Mouse (Mus musculus) layer of hippocampus, adult 9-10 months (tissue): ENCODE measurements around the gene Tanc1.
"Not testable (repeated sequence)": the region's sequence is repeated elsewhere in the genome, so short reads cannot be mapped to it uniquely, and the experiment has no call there.

Experiments used
- DNase-seq: peaks from one replicate; pipeline ENCODE4 v3.0.0; 2022; ENCODE audit warnings: low spot score

Gene Tanc1

GRCm38 (mm10) chr2:59830151-59830550 lies 218.3 kb downstream of the Tanc1 start:
- no peak for DNase-seq

DNA sequence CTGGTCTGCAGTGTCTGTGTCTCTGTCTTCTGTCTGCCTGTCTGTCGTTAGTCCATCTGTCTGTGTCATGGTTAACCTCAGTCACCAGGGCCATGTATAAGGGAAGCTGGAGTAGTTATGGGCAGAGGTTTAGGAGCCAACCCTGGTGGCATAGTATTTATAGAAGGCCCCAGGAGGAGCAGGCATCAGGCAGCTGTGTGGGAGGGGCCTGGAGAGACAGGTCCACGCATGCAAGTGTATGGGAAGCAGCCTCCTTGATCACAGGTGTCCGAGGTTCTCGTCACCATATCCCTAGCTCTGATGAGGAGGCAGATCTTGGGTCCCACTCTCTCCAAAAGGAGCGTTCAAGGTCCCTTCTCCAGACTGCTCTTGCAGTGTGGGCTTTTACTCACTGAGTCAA lies 219.1 kb downstream of the Tanc1 start:
- DNase-seq = no peak

- DNase-seq = no peak
Measured at GRCm38 (mm10) chr2:59831831-59832230, 220.0 kb downstream of the Tanc1 start.

GRCm38 (mm10) chr2:59838825-59839224 lies 227.0 kb downstream of the Tanc1 start:
- no peak for DNase-seq

- no peak for DNase-seq
Measured at GRCm38 (mm10) chr2:59839755-59840154, 227.9 kb downstream of the Tanc1 start.

GRCm38 (mm10) chr2:59840191-59840590 lies 228.3 kb downstream of the Tanc1 start:
- DNase-seq = no peak

DNA sequence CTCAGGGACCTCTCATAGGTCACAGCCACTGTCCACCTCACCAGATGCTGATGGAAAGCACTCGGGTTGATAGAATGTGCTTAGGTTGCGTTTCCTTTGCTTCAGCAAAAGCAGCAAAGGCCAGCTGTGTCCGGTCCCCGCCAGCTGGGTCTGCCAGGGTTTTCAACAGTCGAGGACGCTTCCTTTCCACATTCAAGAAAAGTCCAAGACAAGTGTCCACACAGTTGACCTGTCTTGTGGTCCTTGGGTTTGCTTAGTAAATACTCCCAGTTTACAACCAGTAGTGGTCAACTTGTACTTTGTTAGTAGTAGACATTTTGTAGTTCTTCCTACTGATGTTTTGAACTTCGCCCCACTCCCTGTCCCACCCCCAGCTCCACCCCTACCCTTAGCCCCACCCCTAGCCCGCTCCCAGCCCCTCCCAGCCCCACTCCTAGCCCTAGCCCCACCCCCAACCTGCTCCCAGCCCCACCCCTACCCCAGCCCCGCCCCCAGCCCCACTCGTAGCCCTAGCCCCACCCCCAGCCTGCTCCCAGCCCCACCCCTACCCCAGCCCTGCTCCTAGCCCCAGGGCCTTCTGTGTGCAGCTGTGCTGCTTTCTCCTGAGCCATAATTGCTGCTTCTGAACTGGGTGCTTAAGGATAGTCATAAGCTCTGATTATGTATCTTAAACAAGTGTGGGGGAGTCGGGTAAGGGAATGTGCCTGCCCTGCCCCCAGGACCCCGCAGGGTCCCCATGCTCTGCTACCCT lies 229.5 kb downstream of the Tanc1 start:
- DNase-seq = no peak

GRCm38 (mm10) chr2:59841944-59842343 lies 230.1 kb downstream of the Tanc1 start:
- DNase-seq = no peak

DNA sequence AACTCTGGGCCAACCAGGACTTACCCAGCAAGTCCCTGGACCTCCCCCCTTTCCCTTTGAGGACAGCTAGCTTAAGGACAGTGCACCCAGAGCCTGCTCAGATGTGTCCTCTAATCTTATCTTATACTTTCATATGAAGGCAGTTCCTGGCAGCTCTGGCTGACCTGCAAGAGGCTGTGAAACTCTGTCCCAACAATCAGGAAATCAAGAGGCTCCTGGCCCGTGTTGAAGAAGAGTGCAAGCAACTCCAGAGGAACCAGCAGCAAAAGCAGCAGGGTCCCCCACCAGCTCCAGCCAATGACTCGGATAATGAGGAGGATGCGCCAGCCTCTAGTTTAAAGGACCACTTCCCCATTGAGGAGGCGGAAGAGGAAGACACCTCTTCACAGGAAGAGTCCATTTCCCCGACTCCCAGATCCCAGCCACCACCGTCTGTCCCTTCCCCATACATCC lies 230.7 kb downstream of the Tanc1 start:
- DNase-seq = no peak

- DNase-seq = no peak
Measured at GRCm38 (mm10) chr2:59843156-59843555, 231.3 kb downstream of the Tanc1 start.

DNA sequence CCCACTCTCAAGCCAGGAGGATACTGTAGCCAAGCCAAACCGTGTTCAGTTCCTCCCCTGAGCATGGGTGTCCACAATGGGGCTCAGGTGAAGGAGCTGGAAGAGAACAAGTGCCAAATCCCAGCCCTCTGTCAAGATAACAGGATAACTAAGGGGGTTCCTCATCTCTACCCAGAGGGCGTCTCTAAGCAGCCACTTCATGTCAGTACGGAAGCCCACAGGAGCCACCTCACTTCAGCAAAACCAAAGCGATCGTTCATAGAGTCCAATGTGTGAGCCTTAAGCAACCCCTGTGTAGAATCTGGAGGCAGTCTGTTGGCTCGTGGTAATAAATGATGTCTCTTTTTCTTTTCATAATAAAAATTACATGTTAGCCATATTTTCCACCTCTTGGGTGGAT lies 232.0 kb downstream of the Tanc1 start:
- no peak for DNase-seq

- DNase-seq = not testable (repeated sequence)
Measured at GRCm38 (mm10) chr2:59851885-59852284, 240.0 kb downstream of the Tanc1 start.

- no peak for DNase-seq
Measured at GRCm38 (mm10) chr2:59852916-59853315, 241.1 kb downstream of the Tanc1 start.

GRCm38 (mm10) chr2:59853543-59853942 lies 241.7 kb downstream of the Tanc1 start:
- DNase-seq = no peak

DNA sequence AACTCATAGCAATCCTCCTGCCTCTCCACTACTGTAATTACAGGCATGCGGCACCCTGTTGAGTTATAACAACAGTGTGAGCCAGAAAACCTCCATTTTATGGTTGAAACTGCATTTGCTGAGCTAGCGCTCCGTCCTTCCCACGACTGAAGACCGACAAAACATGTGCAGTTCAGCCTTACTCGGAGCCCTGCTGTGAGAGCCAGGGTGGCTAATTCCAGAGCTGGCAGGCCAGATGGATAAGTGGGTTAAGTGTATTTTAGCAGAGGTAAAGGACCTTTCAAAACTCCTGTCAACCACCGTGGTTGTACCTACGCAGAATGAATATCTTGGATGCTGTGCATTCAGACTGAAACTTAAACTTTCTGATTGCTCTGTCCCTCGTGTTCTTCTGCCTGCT lies 242.5 kb downstream of the Tanc1 start:
- no peak for DNase-seq

GRCm38 (mm10) chr2:59862618-59863017 lies 250.8 kb downstream of the Tanc1 start:
- no peak for DNase-seq

DNA sequence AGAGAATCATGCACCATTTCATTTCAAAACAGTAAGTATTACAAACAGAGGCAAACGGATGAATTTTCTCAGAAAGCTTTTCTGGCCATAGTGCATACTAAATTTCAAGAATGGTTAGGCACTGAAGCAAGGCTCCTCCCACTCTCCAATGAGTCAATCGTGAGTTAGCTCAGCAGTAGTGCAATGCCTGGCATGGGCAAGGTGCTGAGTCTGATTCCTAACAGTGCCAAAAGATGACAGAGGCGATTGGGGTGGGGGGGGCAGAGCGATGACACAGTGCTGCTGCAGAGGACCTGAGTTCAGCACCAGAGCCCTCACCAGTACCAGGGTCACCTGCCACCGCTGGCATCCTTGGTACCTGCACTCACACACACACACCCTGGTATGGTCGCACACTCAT lies 258.7 kb downstream of the Tanc1 start:
- DNase-seq = no peak

DNA sequence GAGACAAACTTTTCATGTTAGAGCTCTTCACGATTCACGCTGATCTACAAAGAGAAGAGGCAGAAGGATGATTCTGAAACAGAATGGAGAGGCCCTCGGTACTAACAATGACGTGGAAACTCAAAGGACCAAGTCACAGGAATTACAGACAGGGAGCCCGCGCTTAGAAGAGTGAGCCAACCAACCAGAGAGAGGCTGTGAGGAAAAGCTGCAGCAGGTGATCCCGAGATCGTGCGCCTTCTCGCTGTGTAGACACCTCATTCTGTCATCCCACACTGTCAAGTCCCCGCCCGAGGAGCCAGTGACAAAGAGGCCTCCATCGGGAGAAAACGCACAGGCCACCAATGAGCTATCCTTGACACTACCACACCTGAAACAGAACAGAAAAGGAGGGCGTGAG lies 264.6 kb downstream of the Tanc1 start:
- no peak for DNase-seq

- no peak for DNase-seq
Measured at GRCm38 (mm10) chr2:59877335-59877734, 265.5 kb downstream of the Tanc1 start.

DNA sequence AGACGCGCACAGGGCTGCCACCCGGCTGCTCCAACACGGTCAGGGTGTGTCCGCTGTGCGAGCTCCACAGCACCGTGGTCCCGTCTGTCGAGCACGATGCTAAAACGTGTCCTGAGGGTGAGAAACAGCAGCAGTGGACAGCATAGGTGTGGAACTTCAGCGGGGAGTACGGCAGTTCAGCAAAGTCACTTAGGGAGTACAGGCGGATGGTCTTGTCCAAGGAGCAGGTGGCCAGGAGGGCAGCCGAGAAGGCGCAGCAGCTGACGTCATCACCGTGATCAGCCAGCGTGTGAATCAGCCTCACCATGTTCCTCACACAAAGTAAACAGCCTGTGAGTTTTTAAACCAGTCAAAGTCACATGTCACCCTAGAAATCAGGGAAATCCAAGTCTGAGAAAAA lies 266.4 kb downstream of the Tanc1 start:
- DNase-seq = no peak

GRCm38 (mm10) chr2:59881404-59881803 lies 269.6 kb downstream of the Tanc1 start:
- DNase-seq = no peak

DNA sequence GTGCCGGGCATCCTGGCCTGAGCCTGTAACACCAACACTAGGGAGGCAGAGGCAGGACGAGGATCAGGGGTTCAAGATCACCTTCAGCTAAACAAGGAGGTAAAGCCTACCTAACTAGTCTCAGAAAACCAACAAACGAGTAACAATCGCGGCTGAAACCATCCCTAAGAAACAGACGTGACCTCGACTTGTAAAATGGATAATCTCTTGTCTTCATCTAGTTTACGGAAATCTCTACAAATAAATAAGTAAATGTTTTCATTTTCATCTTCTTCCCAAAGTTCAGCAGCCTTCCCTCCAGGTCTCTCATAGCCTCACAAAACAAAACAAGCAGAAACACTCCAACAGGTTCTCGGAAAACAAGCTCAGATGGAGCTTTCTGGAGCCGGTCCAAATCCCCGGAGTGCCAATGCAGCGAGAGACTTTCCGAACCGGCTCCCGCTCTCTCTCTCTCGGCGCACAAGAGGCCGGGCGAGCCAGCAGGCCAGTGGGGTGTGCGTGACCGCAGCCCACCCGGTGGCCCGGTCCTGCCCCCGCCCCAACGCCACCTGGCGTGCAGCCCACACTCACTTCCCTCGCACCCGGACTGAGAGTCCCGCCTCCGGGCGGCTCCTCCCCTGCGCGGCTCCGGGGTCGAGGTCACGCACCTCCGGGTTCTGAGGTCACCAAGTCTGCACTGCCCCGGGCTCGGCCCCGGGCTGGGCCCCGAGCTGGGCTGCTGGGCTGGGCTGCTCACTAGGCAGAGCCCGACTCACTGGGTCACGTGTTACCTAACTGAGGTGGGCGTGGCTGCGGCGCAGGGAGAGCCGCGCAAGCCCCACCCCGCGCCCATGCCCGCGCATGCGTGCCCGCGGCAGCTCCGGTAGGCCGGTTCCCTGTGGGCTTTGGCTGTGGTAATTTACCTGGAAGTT lies 270.2 kb downstream of the Tanc1 start, which contains the start of gene Wdsub1:
TSS of gene Wdsub1 (minus strand) at position 761 of the 911 bp plus-strand sequence.
- peak; percentile 78 for DNase-seq

GRCm38 (mm10) chr2:59882742-59883281 lies 271.0 kb downstream of the Tanc1 start:
- DNase-seq = no peak
